Mouse (Mus musculus): ENCODE measurements around the gene Zfp873. TPM values are rescaled to one million over a fixed set of nuclear protein-coding genes. Genes with fewer than 3 reads are reported as not detected.

The Zfp873 gene
- total RNA-seq (2023) = 5.8 TPM

GRCm38 (mm10) chr10:82047597-82048459 is at the start of gene Zfp873:
Zfp873 (plus strand) TSS chr10:82048123.

GRCm38 (mm10) chr10:82082728-82083621 is 35.1 kb downstream of the Zfp873 start, which contains the start of gene BC024063:
BC024063 (plus strand) TSS chr10:82083353.

Other genes with a start within 250 kb of the Zfp873 start
- 3.0 TPM for gene Gm4767, start 235.9 kb upstream of the Zfp873 start, total RNA-seq (2023)
- gene Gm32687, start 184.2 kb upstream of the Zfp873 start, total RNA-seq (2023) = 3.8 TPM
- 0.38 TPM for gene Zfp781, start 117.6 kb upstream of the Zfp873 start, total RNA-seq (2023)
- gene BC024063, start 35.2 kb downstream of the Zfp873 start, total RNA-seq (2023) = 5.5 TPM
- 5.0 TPM for gene AU041133, start 79.9 kb downstream of the Zfp873 start, total RNA-seq (2023)
- 6.3 TPM for gene Zfp938, start 193.2 kb downstream of the Zfp873 start, total RNA-seq (2023)

Data from CD4-positive naive resting alpha-beta T cell, adult 57 days (primary cell).